Mouse (Mus musculus) liver, postnatal 0 days (tissue): ENCODE measurements around the gene Alg14.

ENCODE experiments used
- CTCF ChIP-seq: sonication (generic); IDR thresholded peaks from 2 replicates; pipeline ENCODE4 v1.5.1; 2016; ENCODE audit warnings: antibody characterized with exemption, low read depth
- EP300 ChIP-seq: IDR thresholded peaks from 2 replicates; pipeline ENCODE4 v1.6.1; 2016; ENCODE audit warnings: antibody characterized with exemption, low read depth, mild to moderate bottlenecking

GRCm38 (mm10) chr3:121354861-121355470 lies 63.4 kb downstream of the Alg14 start:
- TF ChIP-seq CTCF = no peak
- no peak for TF ChIP-seq EP300
